Mouse (Mus musculus): ENCODE data around the gene Col4a2.

- TF ChIP-seq GATA1 (IDR thresholded peaks at IDR 0.05; ENCODE audit: low read length): no peak
- no peak for TF ChIP-seq TAL1 (IDR thresholded peaks at IDR 0.05; ENCODE audit: low read length)
Observed at GRCm38 (mm10) chr8:11373643-11374325, 61.2 kb downstream of the Col4a2 start.

Data from erythroblast, embryonic 14.5 days (primary cell).